ENCODE assay signal across 26 mouse cellular contexts in the genomic region with DNA sequence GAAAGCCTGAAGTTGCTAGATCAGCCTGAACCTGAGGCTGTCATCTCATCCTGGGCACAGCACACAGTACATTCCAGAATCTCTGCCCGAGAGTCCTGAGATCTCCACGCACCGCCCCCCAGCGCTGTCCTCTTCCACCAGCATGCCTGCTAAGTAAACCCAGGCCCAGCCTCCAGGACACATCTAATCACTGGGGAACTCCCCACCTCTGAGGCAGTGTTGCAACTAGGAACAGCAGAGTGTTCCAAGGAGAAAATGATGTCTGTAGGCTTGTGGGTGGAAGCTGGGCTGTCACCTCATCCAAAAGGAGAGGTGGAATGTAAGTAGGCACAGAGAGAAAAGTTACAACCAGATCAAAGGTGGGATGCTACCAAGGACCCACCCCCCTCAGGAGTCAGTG. TPM values are rescaled to one million over a fixed set of nuclear protein-coding genes. Genes with fewer than 3 reads are reported as not detected.
"Had no signal": no experiment of that assay in that cellular context is flagged by ENCODE, and none has a peak within 500 bp of the region (broad histone marks: within the 10 kb centered on the region; RNA-seq: fewer than 3 reads in every experiment).

No protein-coding gene starts in this region.

- H3K27ac ChIP-seq: gastrocnemius, adult 2 months; heart, embryonic 13.5 days; heart, embryonic 15.5 days; hindbrain, embryonic 13.5 days; hindbrain, embryonic 15.5 days; hindbrain, postnatal 0 days; kidney, embryonic 15.5 days; kidney, postnatal 0 days; limb, embryonic 13.5 days; limb, embryonic 15.5 days had no signal

- H3K4me1 ChIP-seq: heart, embryonic 13.5 days; heart, embryonic 15.5 days; hindbrain, embryonic 13.5 days; hindbrain, embryonic 15.5 days; kidney, embryonic 15.5 days; limb, embryonic 13.5 days; limb, embryonic 15.5 days had no signal

- H3K9me3 ChIP-seq: heart, embryonic 13.5 days; heart, embryonic 15.5 days; hindbrain, embryonic 13.5 days; hindbrain, embryonic 15.5 days; kidney, embryonic 15.5 days; limb, embryonic 13.5 days; limb, embryonic 15.5 days had no signal

- H3K27me3 ChIP-seq: heart, embryonic 15.5 days; hindbrain, embryonic 13.5 days; hindbrain, embryonic 15.5 days; kidney, embryonic 15.5 days; limb, embryonic 13.5 days; limb, embryonic 15.5 days had no signal

- H3K36me3 ChIP-seq: heart, embryonic 13.5 days; heart, embryonic 15.5 days; kidney, embryonic 15.5 days; limb, embryonic 13.5 days; limb, embryonic 15.5 days had no signal

- DNase-seq: gastrocnemius, adult 2 months; gastrocnemius, postnatal 10 days; gastrocnemius, postnatal 25 days; heart, adult 18-20 months; heart, postnatal 14 days; heart, postnatal 36 days; kidney, adult 11 months; kidney, adult 2 months; kidney, adult 9 months; kidney, postnatal 14 days; kidney, postnatal 36 days; layer of hippocampus, adult 9-11 months; layer of hippocampus, postnatal 36 days; left cerebral cortex, postnatal 4 days had no signal

- H3K4me3 ChIP-seq: gastrocnemius, adult 2 months; heart, embryonic 13.5 days; heart, embryonic 15.5 days; hindbrain, embryonic 13.5 days; hindbrain, embryonic 15.5 days; kidney, embryonic 15.5 days; limb, embryonic 13.5 days; limb, embryonic 15.5 days had no signal

- H3K9ac ChIP-seq: heart, embryonic 13.5 days; heart, embryonic 15.5 days; hindbrain, embryonic 13.5 days; hindbrain, embryonic 15.5 days; kidney, embryonic 15.5 days; limb, embryonic 13.5 days; limb, embryonic 15.5 days had no signal

- ATAC-seq: hindbrain, postnatal 0 days; intestine, embryonic 16.5 days had no signal

- H3K4me2 ChIP-seq: heart, embryonic 11.5 days; heart, embryonic 13.5 days; heart, embryonic 15.5 days; hindbrain, embryonic 13.5 days; hindbrain, embryonic 15.5 days; kidney, embryonic 15.5 days; limb, embryonic 13.5 days; limb, embryonic 15.5 days had no signal

RNA-seq across cellular contexts. Expression of a gene that starts 22.7 kb away (rescaled TPM):
- polyA plus RNA-seq: liver, adult 2 months had no signal

RNA-seq across cellular contexts. Expression of a gene that starts 24.5 kb away (rescaled TPM):
- polyA plus RNA-seq: heart, embryonic 11.5 days had no signal
